Mouse (Mus musculus) liver, embryonic 14.5 days (tissue): ENCODE results near the gene Nadsyn1. TPM values are rescaled to one million over a fixed set of nuclear protein-coding genes. Genes with fewer than 3 reads are reported as not detected.

Experiments used
- ATAC-seq: fragments of 200-750 bp; cut with Nextera tagmentation; 2 replicates; pipeline ENCODE4 v1.8.0; 2017; ENCODE audit warnings: moderate number of reproducible peaks, mild to moderate bottlenecking, moderate library complexity; ENCODE audit not compliant: insufficient read depth
- DNase-seq, 3 experiments: peaks; one replicate each; pipeline ENCODE4 v3.0.0-alpha.2; 2012 to 2013; ENCODE audit warnings: low read depth in 3 of 3, low spot score in 3 of 3
- H3K27ac ChIP-seq: fragments of 300-500 bp; sonication (generic); 2 replicates; pipeline ENCODE4 v1.5.1; 2014; ENCODE audit warnings: moderate library complexity, mild to moderate bottlenecking, control low read depth, inconsistent platforms
- H3K27me3 ChIP-seq: fragments of 300-500 bp; sonication (generic); 2 replicates; pipeline ENCODE4 v1.6.1; 2014; ENCODE audit warnings: mild to moderate bottlenecking, low read length, moderate library complexity; ENCODE audit not compliant: control insufficient read depth, insufficient read depth
- H3K36me3 ChIP-seq: fragments of 300-500 bp; sonication (generic); replicated peaks from 2 replicates; pipeline ENCODE4 v1.6.1; 2014; ENCODE audit warnings: low read depth; ENCODE audit not compliant: control insufficient read depth, insufficient read depth
- H3K4me1 ChIP-seq, 2 experiments: fragments of 200-500 bp in 1 of 2; fragments of 300-500 bp in 1 of 2; sonication (generic) in 1 of 2; replicated peaks; 2 replicates each; pipeline ENCODE4 v1.6.1; 2012 to 2014; ENCODE audit warnings: antibody characterized with exemption in 1 of 2, inconsistent platforms in 1 of 2, low read length in 1 of 2; ENCODE audit not compliant: control insufficient read depth in 2 of 2, insufficient read depth in 2 of 2
- H3K4me2 ChIP-seq: fragments of 300-500 bp; sonication (generic); 2 replicates; pipeline ENCODE4 v1.6.1; 2014; ENCODE audit warnings: low read depth, mild to moderate bottlenecking, control low read depth, moderate library complexity
- H3K4me3 ChIP-seq, 2 experiments: fragments of 200-500 bp in 1 of 2; fragments of 300-500 bp in 1 of 2; sonication (generic) in 1 of 2; 2 replicates each; pipeline ENCODE4 v1.5.1; 2012 to 2014; ENCODE audit warnings: low read depth in 2 of 2, low read length in 2 of 2, mild to moderate bottlenecking in 2 of 2, control low read depth in 1 of 2, inconsistent platforms in 1 of 2, moderate library complexity in 1 of 2; ENCODE audit not compliant: insufficient read depth in 1 of 2
- H3K9ac ChIP-seq: fragments of 300-500 bp; sonication (generic); replicated peaks from 2 replicates; pipeline ENCODE4 v1.6.1; 2014; ENCODE audit warnings: mild to moderate bottlenecking, control low read depth, moderate library complexity
- H3K9me3 ChIP-seq: fragments of 300-500 bp; sonication (generic); 2 replicates; pipeline ENCODE4 v1.6.1; 2016; ENCODE audit warnings: low read length, mixed read lengths; ENCODE audit not compliant: control insufficient read depth
- CTCF ChIP-seq: IDR thresholded peaks from 2 replicates; pipeline ENCODE4 v1.5.1; 2016; ENCODE audit warnings: antibody characterized with exemption, low read depth, control low read depth
- EP300 ChIP-seq: IDR thresholded peaks from 2 replicates; pipeline ENCODE4 v1.6.1; 2016; ENCODE audit warnings: antibody characterized with exemption, low read depth
- WGBS: fragments of 180-500 bp; shearing (Covaris S2); extraction: QIAGEN DNeasy Blood & Tissue Kit; methylation state at CpG from one replicate; pipeline ENCODE4 v1.1.7; 2014; ENCODE audit not compliant: insufficient replicate concordance; 5-methylcytosine and 5-hydroxymethylcytosine counted together
- polyA plus RNA-seq, 2 experiments: library from polyadenylated mRNA; depleted of rRNA in 1 of 2; stranded (reverse) in 1 of 2; unstranded in 1 of 2; fragments of >200 nt; fragmentation: Nextera tagmentation in 1 of 2; extraction: Ambion mirVana in 1 of 2; gene quantifications; 2 replicates each; pipeline versions ENCODE4 v1.2.1 to v1.2.3; 2012 to 2014

Gene Nadsyn1
- polyA plus RNA-seq, 2 experiments: 7.1 to 7.6 TPM

GRCm38 (mm10) chr7:143808909-143809308 is 13.7 kb downstream of the Nadsyn1 start:
- TF ChIP-seq CTCF: peak; percentile 56
- TF ChIP-seq EP300: no peak
- H3K27me3 ChIP-seq: no peaks in the 10 kb centered on the region
- H3K36me3 ChIP-seq: peaks cover 5% of the 10 kb centered on the region; the same call in 1 of the 2 replicates
- no peaks in the 10 kb centered on the region for H3K4me1 ChIP-seq
- whole genome bisulfite sequencing: 48% methylated on average over 1 of the region's 1 CpGs
- no peak for DNase-seq
- no peak for ATAC-seq
- H3K27ac ChIP-seq: no peak overlapping the region
- H3K4me2 ChIP-seq: no peak overlapping the region
- H3K4me3 ChIP-seq: no peak overlapping the region
- H3K9me3 ChIP-seq: no peaks in the 10 kb centered on the region
- H3K9ac ChIP-seq: no peak overlapping the region

GRCm38 (mm10) chr7:143805199-143805624 is 17.4 kb downstream of the Nadsyn1 start:
- TF ChIP-seq CTCF: no peak
- Histone ChIP-seq H3K4me3 (no peak overlapping the region), H3K27me3 (no peaks in the 10 kb centered on the region), H3K4me1 (no peaks in the 10 kb centered on the region), H3K9ac (no peak overlapping the region), H3K27ac (no peak overlapping the region), H3K4me2 (no peak overlapping the region), H3K36me3 (no peaks in the 10 kb centered on the region), H3K9me3 (no peaks in the 10 kb centered on the region)
- no peak for DNase-seq
- ATAC-seq: no peak
- WGBS: 66% methylated on average over 5 of the region's 5 CpGs

GRCm38 (mm10) chr7:143801195-143802065 is 21.2 kb downstream of the Nadsyn1 start:
- peaks cover 2% of the 10 kb centered on the region for H3K36me3 ChIP-seq
- H3K4me2 ChIP-seq: no peak overlapping the region
- H3K4me1 ChIP-seq: no peaks in the 10 kb centered on the region
- H3K4me3 ChIP-seq: no peak overlapping the region
- no peak for TF ChIP-seq EP300
- no peak overlapping the region for H3K27ac ChIP-seq
- no peaks in the 10 kb centered on the region for H3K9me3 ChIP-seq
- H3K9ac ChIP-seq: no peak overlapping the region
- H3K27me3 ChIP-seq: no peaks in the 10 kb centered on the region
- ATAC-seq (no peak), DNase-seq (no peak)
- WGBS: 63% methylated on average over 8 of the region's 8 CpGs

- Histone ChIP-seq H3K9ac (no peak overlapping the region), H3K36me3 (peaks cover 2% of the 10 kb centered on the region), H3K27ac (no peak overlapping the region), H3K4me3 (no peak overlapping the region), H3K9me3 (no peaks in the 10 kb centered on the region), H3K4me1 (no peaks in the 10 kb centered on the region), H3K27me3 (no peaks in the 10 kb centered on the region), H3K4me2 (no peak overlapping the region)
- DNase-seq (no peak), ATAC-seq (no peak)
- 79% methylated on average over 1 of the region's 1 CpGs for WGBS
- TF ChIP-seq CTCF (no peak), EP300 (no peak)
These were observed 21.9 kb downstream of the Nadsyn1 start for GRCm38 (mm10) chr7:143800770-143801169.

GRCm38 (mm10) chr7:143798783-143799182 is 23.9 kb downstream of the Nadsyn1 start:
- TF ChIP-seq CTCF: no peak
- Histone ChIP-seq H3K4me3 (no peak overlapping the region), H3K4me2 (no peak overlapping the region), H3K36me3 (peaks cover 2% of the 10 kb centered on the region), H3K27me3 (no peaks in the 10 kb centered on the region), H3K9me3 (no peaks in the 10 kb centered on the region), H3K4me1 (no peaks in the 10 kb centered on the region), H3K27ac (no peak overlapping the region), H3K9ac (no peak overlapping the region)
- ATAC-seq: no peak
- 56% methylated on average over 4 of the region's 4 CpGs for WGBS
- no peak for DNase-seq
